Mouse (Mus musculus) spleen, adult 12 weeks (tissue): Measurements from ENCODE around the gene Vwa3b.

Experiments
- DNase-seq: peaks from one replicate; pipeline ENCODE4 v3.0.0; 2022; ENCODE audit warnings: low spot score

Vwa3b gene

GRCm38 (mm10) chr1:37063841-37064240 is 37.4 kb downstream of the Vwa3b start:
- DNase-seq, result no peak

- DNase-seq, result no peak
These were observed 39.4 kb downstream of the Vwa3b start for GRCm38 (mm10) chr1:37065658-37066412.

GRCm38 (mm10) chr1:37075759-37076158 is 49.4 kb downstream of the Vwa3b start:
- no peak for DNase-seq

- no peak for DNase-seq
These were observed 50.9 kb downstream of the Vwa3b start for GRCm38 (mm10) chr1:37077266-37077665.

GRCm38 (mm10) chr1:37077955-37078549 is 51.7 kb downstream of the Vwa3b start:
- DNase-seq, result no peak

GRCm38 (mm10) chr1:37080442-37080841 is 54.0 kb downstream of the Vwa3b start:
- DNase-seq, result no peak

- DNase-seq, result no peak
These were observed 55.2 kb downstream of the Vwa3b start for GRCm38 (mm10) chr1:37081376-37082214.

GRCm38 (mm10) chr1:37082215-37082464 is 55.7 kb downstream of the Vwa3b start:
- DNase-seq, result no peak

- DNase-seq, result no peak
These were observed 57.7 kb downstream of the Vwa3b start for GRCm38 (mm10) chr1:37084075-37084474.

GRCm38 (mm10) chr1:37085171-37085570 is 58.8 kb downstream of the Vwa3b start:
- no peak for DNase-seq

- no peak for DNase-seq
These were observed 62.8 kb downstream of the Vwa3b start for GRCm38 (mm10) chr1:37089191-37089590.

- no peak for DNase-seq
These were observed 71.1 kb downstream of the Vwa3b start for GRCm38 (mm10) chr1:37097382-37098093.

GRCm38 (mm10) chr1:37098094-37098555 is 71.7 kb downstream of the Vwa3b start:
- no peak for DNase-seq

- DNase-seq, result no peak
These were observed 74.0 kb downstream of the Vwa3b start for GRCm38 (mm10) chr1:37100361-37100760.

- DNase-seq, result no peak
These were observed 74.6 kb downstream of the Vwa3b start for GRCm38 (mm10) chr1:37101016-37101415.

- no peak for DNase-seq
These were observed 75.3 kb downstream of the Vwa3b start for GRCm38 (mm10) chr1:37101717-37102116.

GRCm38 (mm10) chr1:37105194-37105593 is 78.8 kb downstream of the Vwa3b start:
- no peak for DNase-seq

GRCm38 (mm10) chr1:37113781-37114180 is 87.4 kb downstream of the Vwa3b start:
- no peak for DNase-seq

- DNase-seq, result no peak
These were observed 89.5 kb downstream of the Vwa3b start for GRCm38 (mm10) chr1:37115847-37116246.

GRCm38 (mm10) chr1:37116574-37116973 is 90.2 kb downstream of the Vwa3b start:
- no peak for DNase-seq

GRCm38 (mm10) chr1:37117964-37118363 is 91.6 kb downstream of the Vwa3b start:
- no peak for DNase-seq

- no peak for DNase-seq
These were observed 95.9 kb downstream of the Vwa3b start for GRCm38 (mm10) chr1:37122306-37122705.
